Mouse (Mus musculus) liver, adult 2 months (tissue): ENCODE data around the gene Apoa1.

Source experiments
- CTCF ChIP-seq: fragments of 200-500 bp; IDR thresholded peaks from 2 replicates; pipeline ENCODE4 v1.5.1; 2011; ENCODE audit warnings: low read depth, low read length, control low read depth
- POLR2A ChIP-seq: fragments of 200-500 bp; IDR thresholded peaks from 2 replicates; pipeline ENCODE4 v1.6.1; 2011; ENCODE audit warnings: low read length, control low read depth; ENCODE audit not compliant: insufficient read depth; ENCODE audit errors: extremely low read depth

GRCm38 (mm10) chr9:46214946-46215337 lies 13.4 kb upstream of the Apoa1 start:
- TF ChIP-seq CTCF (no peak), POLR2A (no peak)
